ENCODE assay signal across 10 mouse cellular contexts in genomic region chr2:20443671-20444440, GRCm38 (mm10).
DNase-seq lines count a peak whose midpoint lies in the region; ATAC-seq lines count a peak whose summit lies in the region.
"Had no signal": no experiment of that assay in that cellular context is flagged by ENCODE, and none has a peak within 500 bp of the region (broad histone marks: within the 10 kb centered on the region; RNA-seq: fewer than 3 reads in every experiment).

No protein-coding gene starts in this region.

- no peak overlapping the region for H3K9ac ChIP-seq in stomach, embryonic 16.5 days (ENCODE audit: low read length)

- H3K4me1 ChIP-seq in stomach, embryonic 16.5 days (ENCODE audit: control insufficient read depth, insufficient read depth, low read length), result peaks cover 18% of the 10 kb centered on the region

- H3K36me3 ChIP-seq in stomach, embryonic 16.5 days (ENCODE audit: control insufficient read depth, insufficient read depth, low read length), result no peaks in the 10 kb centered on the region

- ATAC-seq in stomach, embryonic 16.5 days (ENCODE audit: insufficient read depth, low FRiP score), result no peak

- no peak overlapping the region for H3K4me2 ChIP-seq in stomach, embryonic 16.5 days (ENCODE audit: low read depth, low read length)

- H3K27ac ChIP-seq in stomach, embryonic 16.5 days (ENCODE audit: low read length), result peak overlapping the region; percentile 70

- H3K9me3 ChIP-seq in stomach, embryonic 16.5 days (replicated peaks; ENCODE audit: control insufficient read depth, low read length), result no peaks in the 10 kb centered on the region

- 30% methylated on average over 10 of the region's 10 CpGs for WGBS in stomach, embryonic 16.5 days

- no peaks in the 10 kb centered on the region for H3K27me3 ChIP-seq in stomach, embryonic 16.5 days (ENCODE audit: control insufficient read depth, insufficient read depth, low read length)
- H3K27me3 ChIP-seq: megakaryocyte, embryonic 14.5 days had no signal

- DNase-seq in adrenal gland, adult 2 months, result peak; percentile 6
- no peak for DNase-seq in adrenal gland, postnatal 4 days (ENCODE audit: low spot score in 2 of 2)
- DNase-seq in lung, postnatal 10 days, result peak; percentile 32
- DNase-seq in lung, postnatal 36 days, result no peak
- peak; percentile 35 to 51 for DNase-seq in kidney, postnatal 25 days
- no peak for DNase-seq in ovary, postnatal 10 days (ENCODE audit: low spot score)
- DNase-seq in cerebellum, adult 18-20 months, result no peak
- DNase-seq: layer of hippocampus, adult 9-11 months had no signal

- no peak overlapping the region for H3K4me3 ChIP-seq in stomach, embryonic 16.5 days (replicated peaks; ENCODE audit: low read length)
- H3K4me3 ChIP-seq: megakaryocyte, embryonic 14.5 days had no signal

Comparison
In these comparisons a context has a peak if more than half of its experiments do, and no peak if none do; other contexts are left out.
1. DNase-seq: peak in adrenal gland, adult 2 months (single experiment), lung, postnatal 10 days (single experiment) and kidney, postnatal 25 days (2 of 2); none in adrenal gland, postnatal 4 days (0 of 2), lung, postnatal 36 days (single experiment), ovary, postnatal 10 days (single experiment) and cerebellum, adult 18-20 months (0 of 2).